Mouse (Mus musculus) gastrocnemius, postnatal 14 days (tissue): ENCODE data around the gene 1700024G13Rik. TPM values are rescaled to one million over a fixed set of nuclear protein-coding genes. Genes with fewer than 3 reads are reported as not detected.
"Not testable (repeated sequence)": the region's sequence is repeated elsewhere in the genome, so short reads cannot be mapped to it uniquely, and the experiment has no call there.

Source experiments
- DNase-seq: peaks from one replicate; pipeline ENCODE4 v3.0.0; 2021; ENCODE audit warnings: mixed read lengths
- intact Hi-C: fragments of 180-260 bp; cut with DNase I; formaldehyde crosslinking; loops from one replicate; pipeline ENCODE4 v1.15.1; 2025; ENCODE audit warnings: low total_unique reads
- long read RNA-seq, 2 experiments: library from polyadenylated mRNA; stranded (forward); transcript quantifications; one replicate each; pipeline ENCODE4 v2.0.0; 2021
- total RNA-seq, 2 experiments: library from RNA; stranded (reverse); gene quantifications; 2 replicates each; pipeline ENCODE4 v1.2.3; 2021

Gene 1700024G13Rik
- total RNA-seq = not detected
- long read RNA-seq, experiment 1 = 0 reads
- long read RNA-seq, experiment 2 = 0 reads

- DNase-seq = peak; percentile 16
- intact Hi-C loops = no loop called here
Observed at GRCm38 (mm10) chr14:32388196-32388595, at the start of gene 1700024G13Rik. Gene 1700024G13Rik, minus strand, starts transcription at chr14:32388391.

DNA sequence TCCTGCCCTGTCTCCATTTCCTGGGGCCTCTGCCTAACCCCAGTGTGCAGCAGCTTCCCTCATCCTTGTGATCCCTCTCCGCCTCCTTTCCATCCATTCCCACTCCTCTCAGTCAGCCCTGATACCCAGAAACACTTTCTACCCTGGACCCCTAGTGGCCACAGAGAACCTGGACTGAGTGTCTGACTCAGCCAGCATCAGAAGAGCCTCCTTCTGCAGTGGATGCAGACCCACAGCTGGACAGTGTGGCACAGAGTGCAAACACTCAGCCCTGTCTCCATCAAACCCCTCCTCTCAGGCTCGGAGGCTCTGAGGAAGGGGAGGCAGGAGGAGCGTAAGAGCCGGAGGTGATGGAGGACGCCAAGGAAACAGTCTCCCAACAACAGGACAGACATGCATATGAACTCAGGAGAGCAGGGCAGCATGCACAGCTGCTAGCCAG lies 49.2 kb upstream of the 1700024G13Rik start:
- no peak for DNase-seq
- intact Hi-C loops = no loop called here

GRCm38 (mm10) chr14:32429030-32429602 lies 40.9 kb upstream of the 1700024G13Rik start:
- intact Hi-C loops = no loop called here
- DNase-seq = no peak

- intact Hi-C loops = no loop called here
- DNase-seq = no peak
Observed at GRCm38 (mm10) chr14:32423946-32424345, 35.8 kb upstream of the 1700024G13Rik start.

- intact Hi-C loops = no loop called here
- DNase-seq = no peak
Observed at GRCm38 (mm10) chr14:32418747-32419146, 30.6 kb upstream of the 1700024G13Rik start.

DNA sequence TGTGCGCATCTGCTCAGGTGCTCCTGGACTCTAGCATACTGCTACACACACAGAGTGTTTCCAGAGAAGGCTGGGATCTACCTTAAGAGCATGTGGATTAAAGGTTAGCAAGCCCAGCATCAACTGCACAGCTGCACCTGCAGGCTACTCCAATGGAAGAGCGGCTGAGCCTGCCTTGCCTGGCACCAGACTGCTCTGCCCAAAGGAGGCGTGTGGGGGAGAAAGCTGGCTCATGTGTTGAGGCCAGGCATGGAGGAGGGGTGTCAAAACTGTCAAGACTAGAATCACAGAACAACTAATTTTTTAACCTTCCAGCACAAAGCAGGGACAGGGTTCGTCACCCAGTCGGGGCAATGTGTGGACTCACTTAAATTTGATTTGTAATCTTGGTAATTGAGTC lies 23.9 kb upstream of the 1700024G13Rik start:
- intact Hi-C loops = no loop called here
- DNase-seq = no peak

GRCm38 (mm10) chr14:32410084-32410483 lies 21.9 kb upstream of the 1700024G13Rik start:
- DNase-seq = no peak
- intact Hi-C loops = no loop called here

- intact Hi-C loops = not testable (repeated sequence)
Observed at GRCm38 (mm10) chr14:32405399-32405798, 17.2 kb upstream of the 1700024G13Rik start.

GRCm38 (mm10) chr14:32381619-32382018 lies 6.6 kb downstream of the 1700024G13Rik start:
- no peak for DNase-seq
- intact Hi-C loops = no loop called here

More at GRCm38 (mm10) chr14:32405399-32405798, 17.2 kb upstream of the 1700024G13Rik start:
- DNase-seq = not testable (repeated sequence)

DNA sequence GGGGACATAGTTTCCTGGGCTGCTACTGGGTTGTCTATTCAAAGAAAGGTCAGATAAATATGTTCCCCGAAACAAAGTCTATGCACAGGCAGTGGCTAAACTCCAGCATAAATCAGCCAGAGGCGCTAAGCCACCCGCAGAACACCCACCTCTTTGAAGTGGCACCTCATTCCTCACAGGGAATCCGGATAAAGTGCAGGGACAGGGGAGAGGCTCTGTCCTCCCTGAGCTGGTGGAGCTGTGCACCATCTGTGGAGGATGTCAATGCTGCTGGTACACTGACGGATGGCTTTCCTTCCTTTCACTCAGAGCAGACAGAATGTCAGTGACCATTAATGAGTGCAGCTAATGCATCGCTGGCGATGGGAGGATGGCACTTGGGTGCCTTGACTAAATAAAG lies 7.1 kb downstream of the 1700024G13Rik start:
- DNase-seq = no peak
- intact Hi-C loops = no loop called here

DNA sequence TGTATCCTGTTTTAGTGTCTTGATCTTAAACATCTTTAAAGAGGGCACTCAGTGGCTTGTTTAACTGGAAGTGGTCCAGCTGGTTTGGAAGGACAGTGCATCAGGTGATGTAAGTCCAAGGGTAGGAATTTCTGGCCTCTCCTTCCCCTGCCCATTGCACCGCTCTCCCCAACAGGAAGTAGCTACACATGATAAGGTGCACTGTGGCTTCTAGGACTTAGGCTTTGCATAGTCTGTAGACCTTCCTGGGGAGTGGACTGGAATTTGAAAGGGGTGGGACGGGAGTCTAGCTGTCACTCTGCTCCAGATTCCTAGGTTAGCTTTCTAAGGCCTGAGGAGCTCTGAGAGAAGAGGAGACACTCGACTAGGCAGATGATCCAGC lies 8.1 kb downstream of the 1700024G13Rik start:
- no peak for DNase-seq
- intact Hi-C loops = no loop called here

- no peak for DNase-seq
- intact Hi-C loops = no loop called here
Observed at GRCm38 (mm10) chr14:32379395-32380098, 8.6 kb downstream of the 1700024G13Rik start.

- DNase-seq = no peak
- intact Hi-C loops = no loop called here
Observed at GRCm38 (mm10) chr14:32372510-32372909, 15.7 kb downstream of the 1700024G13Rik start.

DNA sequence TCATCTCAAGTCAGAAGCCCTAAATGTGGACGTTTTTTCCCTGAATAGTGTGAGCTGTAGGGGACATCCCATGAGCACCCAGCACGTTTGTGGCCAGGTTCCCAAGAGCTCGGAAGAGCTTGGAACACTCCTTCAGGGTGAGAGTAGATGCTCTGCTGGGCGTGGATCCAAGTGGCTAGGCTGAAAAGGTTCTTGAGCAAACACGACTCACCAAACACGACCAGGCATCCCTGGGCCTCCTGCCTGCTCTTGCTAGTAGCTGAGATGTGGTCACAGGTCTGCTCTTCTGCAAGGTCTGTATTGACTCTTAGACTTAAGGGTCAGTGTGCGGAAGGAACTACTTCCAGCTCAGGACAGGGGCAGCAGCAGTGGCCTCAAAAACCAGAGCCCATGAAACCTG lies 18.4 kb downstream of the 1700024G13Rik start:
- DNase-seq = no peak
- intact Hi-C loops = no loop called here

- intact Hi-C loops = no loop called here
- no peak for DNase-seq
Observed at GRCm38 (mm10) chr14:32364359-32364758, 23.8 kb downstream of the 1700024G13Rik start.

GRCm38 (mm10) chr14:32351181-32351920 lies 36.8 kb downstream of the 1700024G13Rik start:
- intact Hi-C loops, DNase-seq: not testable (repeated sequence)

DNA sequence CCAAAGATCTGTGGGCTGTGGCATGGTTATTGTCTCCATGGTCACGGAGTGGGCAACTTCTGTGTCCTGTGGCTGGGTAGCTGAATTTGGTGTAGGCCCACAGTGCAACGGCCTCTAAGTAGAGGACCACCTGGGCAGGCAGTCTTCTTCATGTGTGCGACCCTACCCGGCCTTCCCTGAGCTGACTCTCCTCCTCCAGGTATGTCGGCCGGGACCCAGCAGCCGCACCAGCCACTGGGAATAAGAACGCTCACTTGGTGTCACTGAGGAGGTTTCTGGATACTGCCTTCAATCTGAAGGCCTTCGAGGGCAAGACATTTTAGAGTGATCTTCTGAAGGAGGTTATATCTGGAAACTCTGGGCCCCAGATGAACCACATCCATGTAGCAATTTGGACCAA lies 40.9 kb downstream of the 1700024G13Rik start:
- no peak for DNase-seq
- intact Hi-C loops = no loop called here

- DNase-seq = no peak
- intact Hi-C loops = no loop called here
Observed at GRCm38 (mm10) chr14:32344694-32345093, 43.5 kb downstream of the 1700024G13Rik start.

DNA sequence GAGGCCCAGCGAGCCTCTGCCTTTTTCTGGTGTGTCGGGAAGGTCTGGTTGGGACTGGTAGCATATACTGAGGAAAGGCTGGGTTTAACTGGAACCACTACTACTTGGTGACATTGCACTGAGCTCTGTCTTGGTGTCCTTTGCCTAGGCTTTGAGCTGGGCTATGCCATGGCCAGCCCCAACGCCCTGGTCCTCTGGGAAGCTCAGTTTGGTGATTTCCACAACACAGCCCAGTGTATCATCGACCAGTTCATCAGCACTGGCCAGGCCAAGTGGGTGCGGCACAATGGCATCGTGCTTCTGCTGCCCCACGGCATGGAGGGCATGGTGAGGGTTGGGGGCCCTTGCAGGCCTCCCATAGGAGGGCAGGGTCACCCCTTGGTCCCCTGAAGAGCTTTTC lies 44.0 kb downstream of the 1700024G13Rik start:
- no peak for DNase-seq
- intact Hi-C loops = no loop called here

GRCm38 (mm10) chr14:32341823-32342222 lies 46.4 kb downstream of the 1700024G13Rik start:
- intact Hi-C loops = no loop called here
- DNase-seq = no peak
